Mouse (Mus musculus) thymus, adult 2 months (tissue): Measurements from ENCODE around the gene Tmem255b. TPM values are rescaled to one million over a fixed set of nuclear protein-coding genes. Genes with fewer than 3 reads are reported as not detected.

Source experiments
- DNase-seq: peaks from one replicate; pipeline ENCODE4 v3.0.0; 2021
- H3K27ac ChIP-seq: fragments of 200-500 bp; 2 replicates; pipeline ENCODE4 v1.5.1; 2012; ENCODE audit warnings: low read length, control low read depth; ENCODE audit not compliant: control insufficient read depth, insufficient read depth
- H3K27me3 ChIP-seq: fragments of 200-500 bp; 2 replicates; pipeline ENCODE4 v1.6.1; 2012; ENCODE audit warnings: mild to moderate bottlenecking, low read length, moderate library complexity, mixed read lengths; ENCODE audit not compliant: control insufficient read depth, insufficient read depth
- H3K36me3 ChIP-seq: fragments of 200-500 bp; 2 replicates; pipeline ENCODE4 v1.6.1; 2012; ENCODE audit warnings: mild to moderate bottlenecking, low read length, moderate library complexity; ENCODE audit not compliant: control insufficient read depth, insufficient read depth
- H3K4me1 ChIP-seq: fragments of 200-500 bp; replicated peaks from 2 replicates; pipeline ENCODE4 v1.6.1; 2012; ENCODE audit warnings: low read length; ENCODE audit not compliant: control insufficient read depth, insufficient read depth
- H3K4me3 ChIP-seq: fragments of 200-500 bp; 2 replicates; pipeline ENCODE4 v1.5.1; 2012; ENCODE audit warnings: mild to moderate bottlenecking, low read length, control low read depth, moderate library complexity; ENCODE audit not compliant: control insufficient read depth, insufficient read depth
- CTCF ChIP-seq: fragments of 200-500 bp; IDR thresholded peaks from 2 replicates; pipeline ENCODE4 v1.5.1; 2012; ENCODE audit warnings: mild to moderate bottlenecking, control low read depth, low read length, moderate library complexity, borderline replicate concordance; ENCODE audit not compliant: control insufficient read depth, poor library complexity, insufficient read depth; ENCODE audit errors: extremely low read depth
- POLR2A ChIP-seq: fragments of 200-500 bp; IDR thresholded peaks from 2 replicates; pipeline ENCODE4 v1.6.1; 2012; ENCODE audit warnings: mild to moderate bottlenecking, low read length, control low read depth, moderate library complexity; ENCODE audit not compliant: control insufficient read depth, poor library complexity, insufficient read depth; ENCODE audit errors: extremely low read depth
- WGBS: fragments of 180-500 bp; shearing (Covaris S2); methylation state at CpG from one replicate; pipeline ENCODE4 v1.1.7; 2018; 5-methylcytosine and 5-hydroxymethylcytosine counted together
- polyA plus RNA-seq: library from polyadenylated mRNA; depleted of rRNA; stranded (reverse); fragments of >200 nt; gene quantifications from 2 replicates; pipeline ENCODE4 v1.2.3, GENCODE M21; 2012; rRNA removed

Gene Tmem255b
- 4.8 and 5.5 TPM in 2 replicates for polyA plus RNA-seq

- no peak within 1 kb of the TSS for H3K4me3 ChIP-seq
- H3K27ac ChIP-seq: no peak within 1 kb of the TSS
- DNase-seq: no peak
- H3K36me3 ChIP-seq: no peaks in the 10 kb centered on the region
- WGBS: 50% methylated on average over 10 of the region's 10 CpGs
- H3K4me1 ChIP-seq: peaks cover 14% of the 10 kb centered on the region
- peaks cover 6% of the 10 kb centered on the region; the same call in 1 of the 2 replicates for H3K27me3 ChIP-seq
- TF ChIP-seq POLR2A (no peak), CTCF (no peak)
These were observed at the start of gene Tmem255b for GRCm38 (mm10) chr8:13434889-13435288. Tmem255b (plus strand) TSS chr8:13435189.

- Histone ChIP-seq H3K36me3 (no peaks in the 10 kb centered on the region), H3K27ac (no peak overlapping the region), H3K27me3 (no peaks in the 10 kb centered on the region), H3K4me1 (no peaks in the 10 kb centered on the region), H3K4me3 (no peak overlapping the region)
- DNase-seq: no peak
- no peak for TF ChIP-seq POLR2A
- TF ChIP-seq CTCF: no peak
- WGBS: 90% methylated on average over 13 of the region's 13 CpGs
These were observed 48.6 kb upstream of the Tmem255b start for GRCm38 (mm10) chr8:13386366-13386765.

GRCm38 (mm10) chr8:13387728-13388127, 47.3 kb upstream of the Tmem255b start:
- DNase-seq: no peak
- Histone ChIP-seq H3K4me1 (no peaks in the 10 kb centered on the region), H3K27me3 (no peaks in the 10 kb centered on the region), H3K36me3 (no peaks in the 10 kb centered on the region), H3K4me3 (no peak overlapping the region), H3K27ac (no peak overlapping the region)
- TF ChIP-seq CTCF (no peak), POLR2A (no peak)
- WGBS: 37% methylated on average over 8 of the region's 8 CpGs

GRCm38 (mm10) chr8:13388744-13389143, 46.2 kb upstream of the Tmem255b start:
- no peaks in the 10 kb centered on the region for H3K36me3 ChIP-seq
- no peak overlapping the region for H3K27ac ChIP-seq
- DNase-seq: no peak
- no peaks in the 10 kb centered on the region for H3K27me3 ChIP-seq
- no peak overlapping the region for H3K4me3 ChIP-seq
- H3K4me1 ChIP-seq: no peaks in the 10 kb centered on the region
- no peak for TF ChIP-seq POLR2A
- 70% methylated on average over 2 of the region's 2 CpGs for WGBS

- Histone ChIP-seq H3K4me3 (no peak overlapping the region), H3K36me3 (no peaks in the 10 kb centered on the region), H3K4me1 (no peaks in the 10 kb centered on the region), H3K27ac (no peak overlapping the region), H3K27me3 (no peaks in the 10 kb centered on the region)
- TF ChIP-seq POLR2A: no peak
- no peak for TF ChIP-seq CTCF
- DNase-seq: no peak
- 90% methylated on average over 7 of the region's 7 CpGs for WGBS
These were observed 41.1 kb upstream of the Tmem255b start for GRCm38 (mm10) chr8:13393869-13394268.

- Histone ChIP-seq H3K27ac (no peak within 1 kb of the TSS), H3K4me3 (no peak within 1 kb of the TSS), H3K36me3 (no peaks in the 10 kb centered on the region), H3K27me3 (no peaks in the 10 kb centered on the region), H3K4me1 (peaks cover 1% of the 10 kb centered on the region)
- WGBS: 92% methylated on average over 5 of the region's 5 CpGs
- TF ChIP-seq POLR2A (no peak), CTCF (no peak)
- no peak for DNase-seq
These were observed 38.3 kb upstream of the Tmem255b start, which contains the start of gene Atp4b for GRCm38 (mm10) chr8:13396725-13397124. Atp4b (minus strand) TSS chr8:13396825.

- Histone ChIP-seq H3K4me3 (no peak overlapping the region), H3K36me3 (no peaks in the 10 kb centered on the region), H3K4me1 (peaks cover 4% of the 10 kb centered on the region), H3K27ac (no peak overlapping the region), H3K27me3 (no peaks in the 10 kb centered on the region)
- 89% methylated on average over 6 of the region's 6 CpGs for WGBS
- DNase-seq: no peak
- no peak for TF ChIP-seq CTCF
- no peak for TF ChIP-seq POLR2A
These were observed 31.5 kb upstream of the Tmem255b start for GRCm38 (mm10) chr8:13403517-13403916.
